Mouse (Mus musculus) cerebellum, postnatal 4 days (tissue): Measurements from ENCODE around the gene Tfap2b.
A peak's percentile ranks its signal among the peaks of the same experiment; 100 is the strongest.

Experiments used
- DNase-seq, 2 experiments: peaks; one replicate each; pipeline ENCODE4 v3.0.0; 2022; ENCODE audit warnings: low spot score in 2 of 2, mixed read lengths in 1 of 2

The Tfap2b gene

GRCm38 (mm10) chr1:19208641-19209358, at the start of gene Tfap2b:
TSS of gene Tfap2b (plus strand) at chr1:19208914.
- no peak for DNase-seq

GRCm38 (mm10) chr1:19178742-19179397, 29.8 kb upstream of the Tfap2b start:
- peak in 1 of 2 experiments; percentile 8 for DNase-seq

- peak; percentile 48 to 67 for DNase-seq
These were observed 3.1 kb upstream of the Tfap2b start for GRCm38 (mm10) chr1:19205649-19206048.

GRCm38 (mm10) chr1:19206194-19206593, 2.5 kb upstream of the Tfap2b start:
- no peak for DNase-seq

- no peak for DNase-seq
These were observed 1.1 kb upstream of the Tfap2b start for GRCm38 (mm10) chr1:19207611-19208010.

- no peak for DNase-seq
These were observed 638 bp downstream of the Tfap2b start for GRCm38 (mm10) chr1:19209359-19209745.

- no peak for DNase-seq
These were observed 1.1 kb downstream of the Tfap2b start for GRCm38 (mm10) chr1:19209776-19210175.

- no peak for DNase-seq
These were observed 1.7 kb downstream of the Tfap2b start for GRCm38 (mm10) chr1:19210215-19211032.

- no peak for DNase-seq
These were observed 2.3 kb downstream of the Tfap2b start for GRCm38 (mm10) chr1:19211033-19211405.

- DNase-seq, result no peak
These were observed 2.9 kb downstream of the Tfap2b start for GRCm38 (mm10) chr1:19211546-19212154.

GRCm38 (mm10) chr1:19212691-19213090, 4.0 kb downstream of the Tfap2b start:
- no peak for DNase-seq

GRCm38 (mm10) chr1:19213171-19213570, 4.5 kb downstream of the Tfap2b start:
- DNase-seq, result no peak

GRCm38 (mm10) chr1:19213851-19214395, 5.2 kb downstream of the Tfap2b start:
- DNase-seq, result no peak

- DNase-seq, result no peak
These were observed 8.7 kb downstream of the Tfap2b start for GRCm38 (mm10) chr1:19217391-19217790.

- DNase-seq, result no peak
These were observed 9.5 kb downstream of the Tfap2b start for GRCm38 (mm10) chr1:19218221-19218620.

- no peak for DNase-seq
These were observed 10.7 kb downstream of the Tfap2b start for GRCm38 (mm10) chr1:19219381-19219780.

- no peak for DNase-seq
These were observed 11.8 kb downstream of the Tfap2b start for GRCm38 (mm10) chr1:19220564-19220963.

GRCm38 (mm10) chr1:19221601-19222000, 12.9 kb downstream of the Tfap2b start:
- no peak for DNase-seq

- DNase-seq, result no peak
These were observed 18.0 kb downstream of the Tfap2b start for GRCm38 (mm10) chr1:19226699-19227098.

GRCm38 (mm10) chr1:19230926-19231573, 22.3 kb downstream of the Tfap2b start:
- no peak for DNase-seq

GRCm38 (mm10) chr1:19231574-19232080, 22.9 kb downstream of the Tfap2b start:
- no peak for DNase-seq
